Mouse (Mus musculus): Measurements from ENCODE around the gene Kcna5. TPM values are rescaled to one million over a fixed set of nuclear protein-coding genes. Genes with fewer than 3 reads are reported as not detected.

Gene Kcna5
- 0.50 and 1.3 TPM in 2 replicates for polyA plus RNA-seq (2021; fragmentation: Nextera tagmentation)
- long read RNA-seq, experiment 1, transcript Kcna5-201 (1 exons, 2,862 nt), result major isoform, 27 of 27 reads
- long read RNA-seq, experiment 1, partial matches to known transcripts, result 0 of 27 reads
- long read RNA-seq, experiment 1, other reads (novel, unspliced or antisense), result 0 of 27 reads
- long read RNA-seq, experiment 2, result 0 reads

DNA sequence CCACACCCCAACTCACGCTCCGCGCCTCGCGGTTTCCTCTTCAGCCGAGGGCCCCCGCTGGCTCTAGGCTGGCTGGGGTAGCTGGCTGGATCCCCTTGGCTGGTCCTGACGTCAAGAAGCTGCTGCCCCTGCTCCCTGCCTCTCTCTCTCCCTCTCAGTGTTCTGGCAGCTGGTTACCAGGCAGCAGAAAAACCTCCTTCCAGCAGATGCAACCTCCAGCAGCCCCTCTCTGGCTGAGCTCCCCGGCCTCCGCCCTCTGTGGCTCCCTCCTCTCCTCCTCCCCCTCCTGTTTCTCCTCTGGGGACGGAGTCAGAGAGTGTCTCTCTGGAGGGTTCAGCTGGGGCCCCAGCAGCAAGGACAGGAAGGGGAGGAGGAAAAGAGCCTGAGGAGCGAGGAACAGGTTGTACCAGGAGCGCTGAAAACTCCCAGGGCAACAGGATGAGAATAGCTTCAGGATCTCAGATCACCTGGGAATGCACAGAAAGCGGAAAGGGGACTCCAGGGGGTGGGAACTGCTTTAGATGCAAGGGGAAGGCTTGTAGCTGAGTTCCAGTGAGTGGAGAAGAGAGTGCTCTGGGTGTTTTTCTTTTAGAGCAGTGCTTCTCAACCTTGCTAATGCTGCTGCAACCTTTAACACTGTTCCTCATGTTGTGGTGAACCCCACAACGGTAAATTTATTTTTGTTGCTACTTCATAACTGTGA is at the start of gene Kcna5:
Kcna5 (minus strand) TSS at position 205 of the 703 bp plus-strand sequence.

Other genes starting within 250 kb of the Kcna5 start
- 19.6 and 28.3 TPM in 2 replicates for gene Kcna1, start 111.0 kb upstream of the Kcna5 start, polyA plus RNA-seq (2021; fragmentation: Nextera tagmentation)
- gene Kcna6, start 205.3 kb upstream of the Kcna5 start, polyA plus RNA-seq (2021; fragmentation: Nextera tagmentation), result 18.5 and 23.0 TPM in 2 replicates